Mouse (Mus musculus): ENCODE data around the gene Galnt10.

DNA sequence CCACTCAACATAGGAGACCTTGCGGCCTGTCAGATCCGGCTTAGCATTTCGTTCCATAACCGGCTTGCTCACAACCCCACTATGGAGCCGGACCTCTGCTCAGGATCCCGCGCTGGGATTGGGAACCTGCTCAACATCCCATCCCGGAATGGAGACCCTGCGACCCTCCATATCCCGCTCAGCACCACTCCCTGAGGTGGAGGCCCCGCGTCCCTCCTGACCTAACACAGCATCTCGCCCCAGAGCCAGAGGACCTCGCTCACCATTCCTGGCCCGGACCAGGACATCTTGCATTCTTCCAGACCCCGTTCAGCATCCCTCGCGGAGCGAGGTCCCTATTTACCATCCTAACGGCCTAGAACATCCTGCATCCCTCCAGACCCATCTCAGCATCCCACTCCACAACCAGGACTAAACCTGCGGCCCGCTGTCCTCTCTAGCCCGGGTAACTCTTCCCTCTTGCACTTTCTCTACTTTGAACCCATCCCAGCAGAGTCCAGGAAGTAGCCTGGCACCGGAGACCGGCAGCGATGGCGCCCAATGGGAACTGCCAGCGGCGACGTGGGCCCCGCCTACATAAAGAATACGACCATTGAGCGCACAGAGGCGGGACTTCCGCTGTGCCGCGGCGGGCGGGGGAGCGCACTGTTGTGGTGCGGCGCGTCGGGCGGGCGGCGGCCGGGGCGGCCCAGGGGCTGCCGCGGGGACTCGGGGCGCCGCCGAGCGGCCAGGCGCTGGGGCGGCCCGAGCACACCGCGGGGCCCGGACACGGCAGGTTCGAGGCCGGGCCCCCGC is 155.9 kb downstream of the Galnt10 start, which contains the start of gene Sap30l:
- TF ChIP-seq CTCF (IDR thresholded peaks at IDR 0.05; ENCODE audit: extremely low read depth, insufficient read length, insufficient replicate concordance, low read depth, low read length) (no peak), POLR2A (IDR thresholded peaks at IDR 0.05; ENCODE audit: low read depth, low read length) (peak; percentile 95)
